Mouse (Mus musculus) WW6 (cell line): ENCODE measurements at regions not wholly inside any gene's neighbourhood (a gene's known extent, or its start where the extent isn't known, plus 50 kb on each side); places are given as distances from the start of the nearest gene placed in this dataset.

Experiments
- DNase-seq: peaks from one replicate; pipeline ENCODE4 v3.0.0-alpha.2; 2013; ENCODE audit warnings: low read depth, low spot score

- DNase-seq, result no peak
These were observed 183.1 kb upstream of the Pdcd1 start for GRCm38 (mm10) chr1:94235426-94235825.

- DNase-seq, result no peak
These were observed 168.7 kb upstream of the Pdcd1 start for GRCm38 (mm10) chr1:94221006-94221405.

- no peak for DNase-seq
These were observed 165.1 kb upstream of the Pdcd1 start for GRCm38 (mm10) chr1:94217407-94217806.

GRCm38 (mm10) chr1:94208929-94209328 lies 156.6 kb upstream of the Pdcd1 start:
- no peak for DNase-seq

- DNase-seq, result no peak
These were observed 155.5 kb upstream of the Pdcd1 start for GRCm38 (mm10) chr1:94207859-94208258.

- no peak for DNase-seq
These were observed 150.9 kb upstream of the Pdcd1 start for GRCm38 (mm10) chr1:94203281-94203680.

GRCm38 (mm10) chr1:94183876-94184275 lies 131.5 kb upstream of the Pdcd1 start:
- no peak for DNase-seq

GRCm38 (mm10) chr1:94149958-94150357 lies 97.6 kb upstream of the Pdcd1 start:
- DNase-seq, result no peak

- no peak for DNase-seq
These were observed 94.7 kb upstream of the Pdcd1 start for GRCm38 (mm10) chr1:94147015-94147414.

- DNase-seq, result no peak
These were observed 88.2 kb upstream of the Pdcd1 start for GRCm38 (mm10) chr1:94140518-94140917.

- DNase-seq, result no peak
These were observed 87.2 kb upstream of the Pdcd1 start for GRCm38 (mm10) chr1:94139445-94140062.

GRCm38 (mm10) chr1:94136731-94137130 lies 84.4 kb upstream of the Pdcd1 start:
- DNase-seq, result no peak
